ENCODE assay signal across 10 mouse cellular contexts in genomic region chr4:101349413-101349812, GRCm38 (mm10).
A peak's percentile ranks its signal among the peaks of the same experiment; 100 is the strongest.
DNase-seq lines count a peak whose midpoint lies in the region; ATAC-seq and TF ChIP-seq lines count a peak whose summit lies in the region.
"Had no signal": no experiment of that assay in that cellular context is flagged by ENCODE, and none has a peak within 500 bp of the region (broad histone marks: within the 10 kb centered on the region; RNA-seq: fewer than 3 reads in every experiment).

No protein-coding gene starts in this region.

- H3K27ac ChIP-seq in ES-Bruce4 (ENCODE audit: insufficient read depth, low read length), result 0 out of 2 replicates have a peak overlapping the region, but pooled peaks have one; percentile 8
- no peak overlapping the region for H3K27ac ChIP-seq in midbrain, embryonic 15.5 days
- H3K27ac ChIP-seq: embryonic facial prominence, embryonic 15.5 days; limb, embryonic 15.5 days had no signal

- no peak overlapping the region for H3K4me2 ChIP-seq in midbrain, embryonic 15.5 days
- H3K4me2 ChIP-seq: embryonic facial prominence, embryonic 15.5 days; limb, embryonic 15.5 days had no signal

- H3K9me3 ChIP-seq in ES-Bruce4 (replicated peaks; ENCODE audit: control insufficient read depth, insufficient read depth, low read length, poor library complexity, severe bottlenecking), result no peaks in the 10 kb centered on the region
- H3K9me3 ChIP-seq in midbrain, embryonic 15.5 days, result no peaks in the 10 kb centered on the region
- H3K9me3 ChIP-seq: embryonic facial prominence, embryonic 15.5 days; limb, embryonic 15.5 days had no signal

- H3K4me3 ChIP-seq in ES-Bruce4 (ENCODE audit: low read depth, low read length), result no peak overlapping the region
- H3K4me3 ChIP-seq in midbrain, embryonic 15.5 days, result no peak overlapping the region
- H3K4me3 ChIP-seq: embryonic facial prominence, embryonic 15.5 days; limb, embryonic 15.5 days had no signal

- no peak for TF ChIP-seq CTCF in ES-Bruce4 (IDR thresholded peaks at IDR 0.05; ENCODE audit: low read depth, low read length)

- H3K9ac ChIP-seq in ES-Bruce4 (ENCODE audit: low read depth, poor library complexity, severe bottlenecking), result no peak overlapping the region
- no peak overlapping the region for H3K9ac ChIP-seq in midbrain, embryonic 15.5 days
- H3K9ac ChIP-seq: embryonic facial prominence, embryonic 15.5 days; limb, embryonic 15.5 days had no signal

- DNase-seq in heart, postnatal 10 days, result peak; percentile 69 to 83
- no peak for DNase-seq in heart, postnatal 25 days (ENCODE audit: low spot score)
- DNase-seq in 3T3-L1 (ENCODE audit: low read depth, low spot score), result peak; percentile 85
- DNase-seq in cerebellum, adult 8-10 months, result peak; percentile 70
- peak; percentile 42 to 79 for DNase-seq in kidney, postnatal 25 days
- DNase-seq in natural killer cell, adult 2 months (ENCODE audit: low spot score in 2 of 2), result peak; percentile 45 to 59

- TF ChIP-seq EP300 in ES-Bruce4 (IDR thresholded peaks at IDR 0.05; ENCODE audit: insufficient read depth, low read depth, low read length), result no peak

- no peak for ATAC-seq in midbrain, embryonic 15.5 days (replicated peaks)

- no peaks in the 10 kb centered on the region for H3K27me3 ChIP-seq in ES-Bruce4 (ENCODE audit: control insufficient read depth, insufficient read depth, low read length, poor library complexity, severe bottlenecking)
- H3K27me3 ChIP-seq in midbrain, embryonic 15.5 days (replicated peaks), result no peaks in the 10 kb centered on the region
- H3K27me3 ChIP-seq: embryonic facial prominence, embryonic 15.5 days; limb, embryonic 15.5 days had no signal

- intact Hi-C loops in heart, postnatal 10 days (cut with DNase I), result loop anchor here (1.0 to 2.0 kb wide), 2 partner anchors 18 to 109 kb away; no protein-coding TSS in a partner anchor
- intact Hi-C loops in heart, postnatal 25 days (cut with DNase I), result loop anchor here (2.0 kb wide), 1 partner anchor 17 kb away; no protein-coding TSS in a partner anchor

- TF ChIP-seq POLR2A in ES-Bruce4 (IDR thresholded peaks at IDR 0.05; ENCODE audit: insufficient read depth, low read length), result no peak

- peaks cover 3% of the 10 kb centered on the region for H3K4me1 ChIP-seq in ES-Bruce4 (ENCODE audit: control insufficient read depth, insufficient read depth, low read length)
- peaks cover 19% of the 10 kb centered on the region for H3K4me1 ChIP-seq in midbrain, embryonic 15.5 days

- H3K36me3 ChIP-seq in ES-Bruce4 (ENCODE audit: control insufficient read depth, insufficient read depth, low read length, poor library complexity, severe bottlenecking), result peaks cover 13% of the 10 kb centered on the region
- H3K36me3 ChIP-seq in midbrain, embryonic 15.5 days (replicated peaks), result peaks cover 9% of the 10 kb centered on the region; the same call in 1 of the 2 replicates

- WGBS in midbrain, embryonic 15.5 days, result 17% methylated on average over 4 of the region's 4 CpGs
